Mouse (Mus musculus) neural tube, embryonic 15.5 days (tissue): ENCODE data around the gene Irgc1. TPM values are rescaled to one million over a fixed set of nuclear protein-coding genes. Genes with fewer than 3 reads are reported as not detected.

Source experiments
- ATAC-seq: fragments of 200-750 bp; cut with Nextera tagmentation; 2 replicates; pipeline ENCODE4 v1.8.0; 2017; ENCODE audit warnings: mild to moderate bottlenecking, moderate TSS enrichment, moderate library complexity; ENCODE audit not compliant: low FRiP score
- H3K27ac ChIP-seq: fragments of 300-500 bp; sonication (generic); replicated peaks from 2 replicates; pipeline ENCODE4 v1.5.1; 2015; ENCODE audit warnings: mild to moderate bottlenecking, inconsistent platforms
- H3K27me3 ChIP-seq: fragments of 300-500 bp; sonication (generic); replicated peaks from 2 replicates; pipeline ENCODE4 v1.6.1; 2015; ENCODE audit warnings: inconsistent platforms
- H3K36me3 ChIP-seq: fragments of 300-500 bp; sonication (generic); 2 replicates; pipeline ENCODE4 v1.6.1; 2015; ENCODE audit warnings: inconsistent platforms
- H3K4me1 ChIP-seq: fragments of 300-500 bp; sonication (generic); 2 replicates; pipeline ENCODE4 v1.6.1; 2015; ENCODE audit warnings: inconsistent platforms
- H3K4me2 ChIP-seq: fragments of 300-500 bp; sonication (generic); 2 replicates; pipeline ENCODE4 v1.6.1; 2015; ENCODE audit warnings: inconsistent platforms, mild to moderate bottlenecking, moderate library complexity
- H3K4me3 ChIP-seq: fragments of 300-500 bp; sonication (generic); replicated peaks from 2 replicates; pipeline ENCODE4 v1.5.1; 2015; ENCODE audit warnings: mild to moderate bottlenecking, inconsistent platforms
- H3K9ac ChIP-seq: fragments of 300-500 bp; sonication (generic); replicated peaks from 2 replicates; pipeline ENCODE4 v1.6.1; 2015; ENCODE audit warnings: mild to moderate bottlenecking, inconsistent platforms
- H3K9me3 ChIP-seq: fragments of 300-500 bp; sonication (generic); replicated peaks from 2 replicates; pipeline ENCODE4 v1.6.1; 2016; ENCODE audit warnings: inconsistent platforms
- WGBS: fragments of 180-500 bp; shearing (Covaris S2); methylation state at CpG from one replicate; pipeline ENCODE4 v1.1.7; 2015; ENCODE audit warnings: mixed read lengths; 5-methylcytosine and 5-hydroxymethylcytosine counted together
- polyA plus RNA-seq: library from polyadenylated mRNA; unstranded; fragments of >200 nt; fragmentation: Nextera tagmentation; extraction: Ambion mirVana; gene quantifications from 2 replicates; pipeline ENCODE4 v1.2.1, GENCODE M21; 2015

Gene Irgc1
- polyA plus RNA-seq, 1 experiment from 2014 or later = not detected

- Histone ChIP-seq H3K4me3 (no peak overlapping the region), H3K36me3 (no peaks in the 10 kb centered on the region), H3K9me3 (no peaks in the 10 kb centered on the region), H3K4me1 (peaks cover 26% of the 10 kb centered on the region), H3K27me3 (no peaks in the 10 kb centered on the region), H3K4me2 (no peak overlapping the region), H3K27ac (no peak overlapping the region), H3K9ac (no peak overlapping the region)
- ATAC-seq = no peak
- WGBS = 81% methylated on average over 15 of the region's 15 CpGs
Measured at GRCm38 (mm10) chr7:24394475-24395161, 57.5 kb downstream of the Irgc1 start.

- no peak overlapping the region for H3K27ac ChIP-seq
- H3K9me3 ChIP-seq = no peaks in the 10 kb centered on the region
- 93% methylated on average over 3 of the region's 3 CpGs for WGBS
- no peak for ATAC-seq
- H3K4me2 ChIP-seq = no peak overlapping the region
- H3K27me3 ChIP-seq = no peaks in the 10 kb centered on the region
- no peaks in the 10 kb centered on the region for H3K36me3 ChIP-seq
- H3K9ac ChIP-seq = no peak overlapping the region
- H3K4me3 ChIP-seq = no peak overlapping the region
- peaks cover 28% of the 10 kb centered on the region for H3K4me1 ChIP-seq
Measured at GRCm38 (mm10) chr7:24394054-24394453, 58.0 kb downstream of the Irgc1 start.

- H3K9me3 ChIP-seq = no peaks in the 10 kb centered on the region
- no peaks in the 10 kb centered on the region for H3K27me3 ChIP-seq
- H3K36me3 ChIP-seq = no peaks in the 10 kb centered on the region
- 81% methylated on average over 2 of the region's 2 CpGs for WGBS
- H3K27ac ChIP-seq = peak overlapping the region; percentile 83
- H3K4me2 ChIP-seq = peak overlapping the region; percentile 52
- no peak overlapping the region for H3K9ac ChIP-seq
- H3K4me3 ChIP-seq = no peak overlapping the region
- H3K4me1 ChIP-seq = peaks cover 26% of the 10 kb centered on the region
- ATAC-seq = no peak
Measured at GRCm38 (mm10) chr7:24391687-24392086, 60.4 kb downstream of the Irgc1 start.

GRCm38 (mm10) chr7:24391077-24391476 is 61.0 kb downstream of the Irgc1 start:
- Histone ChIP-seq H3K9ac (0 out of 2 replicates have a peak overlapping the region, but pooled peaks have one; percentile 3), H3K4me2 (peak overlapping the region; percentile 52), H3K4me1 (peaks cover 26% of the 10 kb centered on the region), H3K27me3 (no peaks in the 10 kb centered on the region), H3K36me3 (no peaks in the 10 kb centered on the region), H3K27ac (peak overlapping the region; percentile 83), H3K9me3 (no peaks in the 10 kb centered on the region), H3K4me3 (peak overlapping the region; percentile 24)
- 0% methylated on average over 5 of the region's 5 CpGs for WGBS
- peak; percentile 86 for ATAC-seq

GRCm38 (mm10) chr7:24390512-24390911 is 61.6 kb downstream of the Irgc1 start:
- peaks cover 26% of the 10 kb centered on the region for H3K4me1 ChIP-seq
- WGBS = 30% methylated on average over 7 of the region's 7 CpGs
- H3K36me3 ChIP-seq = no peaks in the 10 kb centered on the region
- ATAC-seq = peak; percentile 42; the same call in 1 of the 2 replicates
- H3K4me2 ChIP-seq = peak overlapping the region; percentile 52
- peak overlapping the region; percentile 64 for H3K27ac ChIP-seq
- peak overlapping the region; percentile 24 for H3K4me3 ChIP-seq
- H3K9ac ChIP-seq = no peak overlapping the region
- no peaks in the 10 kb centered on the region for H3K9me3 ChIP-seq
- H3K27me3 ChIP-seq = no peaks in the 10 kb centered on the region

GRCm38 (mm10) chr7:24389516-24390187 is 62.4 kb downstream of the Irgc1 start:
- WGBS = 59% methylated on average over 13 of the region's 13 CpGs
- H3K4me3 ChIP-seq = no peak overlapping the region
- peak overlapping the region; percentile 64; the same call in 1 of the 2 replicates for H3K27ac ChIP-seq

GRCm38 (mm10) chr7:24387059-24387556 is 65.0 kb downstream of the Irgc1 start:
- 88% methylated on average over 10 of the region's 10 CpGs for WGBS
- Histone ChIP-seq H3K9ac (0 out of 2 replicates have a peak overlapping the region, but pooled peaks have one; percentile 14), H3K4me2 (no peak overlapping the region), H3K9me3 (no peaks in the 10 kb centered on the region), H3K27ac (no peak overlapping the region), H3K27me3 (no peaks in the 10 kb centered on the region), H3K4me3 (no peak overlapping the region), H3K4me1 (peaks cover 29% of the 10 kb centered on the region), H3K36me3 (no peaks in the 10 kb centered on the region)
- ATAC-seq = no peak

More at GRCm38 (mm10) chr7:24389516-24390187, 62.4 kb downstream of the Irgc1 start:
- ATAC-seq = no peak
- Histone ChIP-seq H3K27me3 (no peaks in the 10 kb centered on the region), H3K4me2 (no peak overlapping the region), H3K9ac (no peak overlapping the region), H3K9me3 (no peaks in the 10 kb centered on the region), H3K36me3 (no peaks in the 10 kb centered on the region), H3K4me1 (peaks cover 28% of the 10 kb centered on the region)

GRCm38 (mm10) chr7:24384827-24385226 is 67.3 kb downstream of the Irgc1 start:
- peak; percentile 29; the same call in 1 of the 2 replicates for ATAC-seq
- WGBS = 8% methylated on average over 11 of the region's 11 CpGs
- Histone ChIP-seq H3K4me3 (peak overlapping the region; percentile 11; the same call in 1 of the 2 replicates), H3K27ac (no peak overlapping the region), H3K27me3 (no peaks in the 10 kb centered on the region), H3K9me3 (no peaks in the 10 kb centered on the region), H3K9ac (no peak overlapping the region), H3K4me2 (peak overlapping the region; percentile 47), H3K4me1 (peaks cover 8% of the 10 kb centered on the region), H3K36me3 (no peaks in the 10 kb centered on the region)

GRCm38 (mm10) chr7:24384070-24384469 is 68.0 kb downstream of the Irgc1 start:
- no peaks in the 10 kb centered on the region for H3K27me3 ChIP-seq
- peaks cover 4% of the 10 kb centered on the region for H3K4me1 ChIP-seq
- no peaks in the 10 kb centered on the region for H3K36me3 ChIP-seq
- no peak overlapping the region for H3K9ac ChIP-seq
- H3K4me2 ChIP-seq = no peak overlapping the region
- H3K4me3 ChIP-seq = no peak overlapping the region
- no peak for ATAC-seq
- WGBS = 70% methylated on average over 6 of the region's 6 CpGs
- H3K9me3 ChIP-seq = no peaks in the 10 kb centered on the region
- H3K27ac ChIP-seq = no peak overlapping the region

- H3K4me2 ChIP-seq = no peak overlapping the region
- no peaks in the 10 kb centered on the region for H3K9me3 ChIP-seq
- H3K27me3 ChIP-seq = no peaks in the 10 kb centered on the region
- no peak overlapping the region for H3K27ac ChIP-seq
- 87% methylated on average over 16 of the region's 16 CpGs for WGBS
- ATAC-seq = no peak
- no peak overlapping the region for H3K4me3 ChIP-seq
- peaks cover 4% of the 10 kb centered on the region for H3K4me1 ChIP-seq
- H3K36me3 ChIP-seq = no peaks in the 10 kb centered on the region
- H3K9ac ChIP-seq = no peak overlapping the region
Measured at GRCm38 (mm10) chr7:24382730-24383372, 69.2 kb downstream of the Irgc1 start.
